Mouse (Mus musculus) C2C12 (cell line): ENCODE measurements around the gene Rtl1.

Experiments
- CEBPB ChIP-seq: IDR thresholded peaks from one replicate; pipeline ENCODE4 v1.6.1; 2011; ENCODE audit warnings: low read depth, mild to moderate bottlenecking, control low read depth, moderate library complexity
- CTCF ChIP-seq: IDR thresholded peaks from one replicate; pipeline ENCODE4 v1.5.1; 2011; ENCODE audit not compliant: control insufficient read depth, insufficient read depth, insufficient read length

GRCm38 (mm10) chr12:109551771-109552170 is 48.4 kb downstream of the Rtl1 start:
- TF ChIP-seq CTCF (no peak), CEBPB (no peak)
